Mouse (Mus musculus) liver, embryonic 14.5 days (tissue): ENCODE measurements at regions not wholly inside any gene's neighbourhood (a gene's known extent, or its start where the extent isn't known, plus 50 kb on each side); places are given as distances from the start of the nearest gene placed in this dataset.

ENCODE experiments used
- ATAC-seq: fragments of 200-750 bp; cut with Nextera tagmentation; 2 replicates; pipeline ENCODE4 v1.8.0; 2017; ENCODE audit warnings: moderate number of reproducible peaks, mild to moderate bottlenecking, moderate library complexity; ENCODE audit not compliant: insufficient read depth
- DNase-seq, 3 experiments: peaks; one replicate each; pipeline ENCODE4 v3.0.0-alpha.2; 2012 to 2013; ENCODE audit warnings: low read depth in 3 of 3, low spot score in 3 of 3
- H3K27ac ChIP-seq: fragments of 300-500 bp; sonication (generic); 2 replicates; pipeline ENCODE4 v1.5.1; 2014; ENCODE audit warnings: moderate library complexity, mild to moderate bottlenecking, control low read depth, inconsistent platforms
- H3K27me3 ChIP-seq: fragments of 300-500 bp; sonication (generic); 2 replicates; pipeline ENCODE4 v1.6.1; 2014; ENCODE audit warnings: mild to moderate bottlenecking, low read length, moderate library complexity; ENCODE audit not compliant: control insufficient read depth, insufficient read depth
- H3K36me3 ChIP-seq: fragments of 300-500 bp; sonication (generic); replicated peaks from 2 replicates; pipeline ENCODE4 v1.6.1; 2014; ENCODE audit warnings: low read depth; ENCODE audit not compliant: control insufficient read depth, insufficient read depth
- H3K4me1 ChIP-seq, 2 experiments: fragments of 200-500 bp in 1 of 2; fragments of 300-500 bp in 1 of 2; sonication (generic) in 1 of 2; replicated peaks; 2 replicates each; pipeline ENCODE4 v1.6.1; 2012 to 2014; ENCODE audit warnings: antibody characterized with exemption in 1 of 2, inconsistent platforms in 1 of 2, low read length in 1 of 2; ENCODE audit not compliant: control insufficient read depth in 2 of 2, insufficient read depth in 2 of 2
- H3K4me2 ChIP-seq: fragments of 300-500 bp; sonication (generic); 2 replicates; pipeline ENCODE4 v1.6.1; 2014; ENCODE audit warnings: low read depth, mild to moderate bottlenecking, control low read depth, moderate library complexity
- H3K4me3 ChIP-seq, 2 experiments: fragments of 200-500 bp in 1 of 2; fragments of 300-500 bp in 1 of 2; sonication (generic) in 1 of 2; 2 replicates each; pipeline ENCODE4 v1.5.1; 2012 to 2014; ENCODE audit warnings: low read depth in 2 of 2, low read length in 2 of 2, mild to moderate bottlenecking in 2 of 2, control low read depth in 1 of 2, inconsistent platforms in 1 of 2, moderate library complexity in 1 of 2; ENCODE audit not compliant: insufficient read depth in 1 of 2
- H3K9ac ChIP-seq: fragments of 300-500 bp; sonication (generic); replicated peaks from 2 replicates; pipeline ENCODE4 v1.6.1; 2014; ENCODE audit warnings: mild to moderate bottlenecking, control low read depth, moderate library complexity
- H3K9me3 ChIP-seq: fragments of 300-500 bp; sonication (generic); 2 replicates; pipeline ENCODE4 v1.6.1; 2016; ENCODE audit warnings: low read length, mixed read lengths; ENCODE audit not compliant: control insufficient read depth
- CTCF ChIP-seq: IDR thresholded peaks from 2 replicates; pipeline ENCODE4 v1.5.1; 2016; ENCODE audit warnings: antibody characterized with exemption, low read depth, control low read depth
- EP300 ChIP-seq: IDR thresholded peaks from 2 replicates; pipeline ENCODE4 v1.6.1; 2016; ENCODE audit warnings: antibody characterized with exemption, low read depth
- WGBS: fragments of 180-500 bp; shearing (Covaris S2); extraction: QIAGEN DNeasy Blood & Tissue Kit; methylation state at CpG from one replicate; pipeline ENCODE4 v1.1.7; 2014; ENCODE audit not compliant: insufficient replicate concordance; 5-methylcytosine and 5-hydroxymethylcytosine counted together

GRCm38 (mm10) chr19:54311289-54311688 lies 267.3 kb downstream of the Adra2a start:
- Histone ChIP-seq H3K4me2 (no peak overlapping the region), H3K9me3 (no peaks in the 10 kb centered on the region), H3K36me3 (no peaks in the 10 kb centered on the region), H3K4me3 (no peak overlapping the region), H3K4me1 (no peaks in the 10 kb centered on the region), H3K27me3 (no peaks in the 10 kb centered on the region), H3K27ac (no peak overlapping the region), H3K9ac (no peak overlapping the region)
- no peak for DNase-seq
- ATAC-seq: no peak
- WGBS: 65% methylated on average over 6 of the region's 6 CpGs
- TF ChIP-seq CTCF (no peak), EP300 (no peak)

- Histone ChIP-seq H3K27me3 (no peaks in the 10 kb centered on the region), H3K4me1 (no peaks in the 10 kb centered on the region), H3K27ac (no peak overlapping the region), H3K9me3 (no peaks in the 10 kb centered on the region), H3K9ac (no peak overlapping the region), H3K36me3 (no peaks in the 10 kb centered on the region), H3K4me3 (no peak overlapping the region), H3K4me2 (no peak overlapping the region)
- DNase-seq: no peak
- WGBS: 41% methylated on average over 1 of the region's 1 CpGs
- ATAC-seq: no peak
- TF ChIP-seq CTCF (no peak), EP300 (no peak)
These were observed 267.8 kb downstream of the Adra2a start for GRCm38 (mm10) chr19:54311723-54312122.

GRCm38 (mm10) chr19:54323276-54323675 lies 279.3 kb downstream of the Adra2a start:
- ATAC-seq (no peak), DNase-seq (no peak)
- no peak for TF ChIP-seq EP300
- no peak for TF ChIP-seq CTCF
- WGBS: 47% methylated on average over 5 of the region's 5 CpGs
- no peaks in the 10 kb centered on the region for H3K4me1 ChIP-seq
- H3K4me2 ChIP-seq: no peak overlapping the region
- H3K4me3 ChIP-seq: no peak overlapping the region
- H3K27me3 ChIP-seq: no peaks in the 10 kb centered on the region
- no peak overlapping the region for H3K9ac ChIP-seq
- H3K9me3 ChIP-seq: no peaks in the 10 kb centered on the region
- no peaks in the 10 kb centered on the region for H3K36me3 ChIP-seq
- H3K27ac ChIP-seq: no peak overlapping the region

GRCm38 (mm10) chr19:54324991-54325390 lies 281.0 kb downstream of the Adra2a start:
- Histone ChIP-seq H3K4me3 (no peak overlapping the region), H3K36me3 (no peaks in the 10 kb centered on the region), H3K9ac (no peak overlapping the region), H3K27ac (no peak overlapping the region), H3K4me1 (no peaks in the 10 kb centered on the region), H3K9me3 (no peaks in the 10 kb centered on the region), H3K4me2 (no peak overlapping the region), H3K27me3 (no peaks in the 10 kb centered on the region)
- WGBS: 43% methylated on average over 4 of the region's 4 CpGs
- ATAC-seq (no peak), DNase-seq (no peak)
- no peak for TF ChIP-seq EP300
- no peak for TF ChIP-seq CTCF

GRCm38 (mm10) chr19:54332140-54332539 lies 288.2 kb downstream of the Adra2a start:
- Histone ChIP-seq H3K27ac (no peak overlapping the region), H3K36me3 (no peaks in the 10 kb centered on the region), H3K9me3 (no peaks in the 10 kb centered on the region), H3K27me3 (no peaks in the 10 kb centered on the region), H3K4me1 (no peaks in the 10 kb centered on the region), H3K4me3 (no peak overlapping the region), H3K4me2 (no peak overlapping the region), H3K9ac (no peak overlapping the region)
- DNase-seq: no peak
- no peak for ATAC-seq
- 54% methylated on average over 1 of the region's 1 CpGs for whole genome bisulfite sequencing
- no peak for TF ChIP-seq EP300
- no peak for TF ChIP-seq CTCF
